Mouse (Mus musculus): Measurements from ENCODE around the gene Tmcc1. TPM values are rescaled to one million over a fixed set of nuclear protein-coding genes. Genes with fewer than 3 reads are reported as not detected.
A peak's percentile ranks its signal among the peaks of the same experiment; 100 is the strongest.
"Not testable (repeated sequence)": the region's sequence is repeated elsewhere in the genome, so short reads cannot be mapped to it uniquely, and the experiment has no call there.

Tmcc1 gene
- total RNA-seq, 2 experiments from 2014 or later, result 9.1 to 9.8 TPM

DNA sequence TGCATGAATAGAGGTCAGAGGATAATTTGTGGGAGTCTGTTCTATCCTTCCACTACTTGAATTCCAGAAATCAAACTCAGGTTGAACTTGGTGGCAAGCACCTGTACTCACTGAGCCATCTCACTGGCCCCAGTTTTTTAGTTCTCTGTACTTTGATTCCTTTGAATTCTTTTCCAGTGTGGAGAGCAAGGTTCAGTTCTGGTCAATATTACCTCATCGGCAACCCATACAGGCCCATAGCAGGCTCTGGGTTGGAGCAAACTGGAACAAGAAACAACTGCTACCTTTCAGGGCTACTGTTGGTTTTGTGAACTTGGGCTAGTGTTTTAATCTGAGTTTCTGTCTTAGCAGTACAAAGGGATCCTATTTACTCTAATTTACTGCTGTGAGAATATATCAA is 107.2 kb downstream of the Tmcc1 start:
- ATAC-seq (replicated peaks; ENCODE audit: low FRiP score, low TSS enrichment, poor library complexity, severe bottlenecking), result no peak

DNA sequence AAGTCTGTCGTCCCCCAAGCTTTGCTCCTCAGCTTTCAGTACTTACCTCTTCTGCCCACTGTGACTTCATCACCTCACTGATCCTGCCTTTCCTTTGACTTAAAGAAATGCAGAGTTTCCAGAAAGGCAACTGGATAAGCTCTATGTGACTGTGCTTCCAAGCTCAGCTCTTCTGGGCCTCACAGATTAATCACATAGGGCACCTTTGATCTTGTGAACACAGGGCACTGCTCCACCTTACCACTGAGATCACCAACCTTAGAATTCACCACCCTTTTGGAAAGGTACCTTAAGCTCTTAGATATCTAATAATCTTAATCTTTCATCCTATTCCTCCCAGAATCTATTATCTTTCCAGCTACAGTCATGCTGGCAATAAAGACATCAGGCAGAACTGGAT is 111.0 kb downstream of the Tmcc1 start:
- ATAC-seq (replicated peaks; ENCODE audit: low FRiP score, low TSS enrichment, poor library complexity, severe bottlenecking), result no peak

DNA sequence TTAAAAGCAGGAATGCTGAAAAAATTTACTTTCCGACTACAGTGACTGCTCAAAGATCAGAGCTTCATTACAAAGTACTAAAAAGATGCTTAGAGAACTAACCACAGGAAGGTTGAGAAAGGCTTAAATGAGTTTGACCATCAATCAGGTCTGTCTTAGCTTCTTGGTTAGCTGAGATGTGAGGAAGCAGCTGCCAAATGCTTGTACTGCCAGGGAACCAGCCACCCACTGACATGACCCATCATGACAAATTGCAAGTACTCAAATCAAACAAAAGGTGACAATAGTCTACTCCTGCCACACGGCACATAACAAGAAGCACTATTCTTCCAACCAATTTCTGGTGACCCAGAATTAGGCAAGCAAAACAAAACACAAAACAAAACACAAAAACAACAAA is 111.9 kb downstream of the Tmcc1 start:
- ATAC-seq (replicated peaks; ENCODE audit: low FRiP score, low TSS enrichment, poor library complexity, severe bottlenecking), result no peak

DNA sequence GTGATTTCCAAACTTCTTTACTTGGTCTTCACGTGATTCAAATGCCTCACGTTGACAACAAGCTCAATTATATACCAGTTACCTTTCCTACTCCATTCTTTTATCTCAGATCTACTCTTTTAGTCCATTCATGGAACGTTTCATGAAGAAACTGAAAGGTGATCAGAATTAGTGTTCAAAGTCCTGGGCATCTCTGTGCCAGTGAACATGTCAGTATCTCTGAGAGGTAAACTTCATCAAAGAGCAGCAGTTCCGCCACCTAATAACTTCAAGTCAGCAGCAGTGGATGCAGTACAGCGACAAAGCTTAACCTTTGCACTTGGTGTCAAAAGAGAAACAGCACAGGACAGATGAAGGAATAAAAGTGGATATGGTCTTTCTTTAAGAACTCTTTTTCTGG is 112.5 kb downstream of the Tmcc1 start:
- no peak for ATAC-seq (replicated peaks; ENCODE audit: low FRiP score, low TSS enrichment, poor library complexity, severe bottlenecking)

DNA sequence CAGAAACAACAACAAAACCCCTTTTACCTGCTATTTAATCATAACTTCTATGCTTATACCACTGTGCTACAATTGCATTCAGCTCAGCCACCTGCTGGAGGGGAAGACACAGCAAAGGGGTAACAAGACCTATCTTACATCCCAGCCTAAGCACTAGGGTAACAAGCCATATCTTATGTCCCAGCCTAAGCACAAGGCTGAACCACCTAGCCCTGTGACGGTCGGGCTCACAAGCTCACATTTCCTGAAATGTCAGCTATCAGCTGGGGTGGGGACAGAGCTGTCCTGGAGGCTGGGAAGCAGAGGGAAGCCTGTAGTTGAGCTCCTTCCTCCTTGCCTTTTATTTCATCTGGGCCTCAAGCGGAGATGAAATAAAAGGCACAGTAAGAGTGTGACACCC is 115.7 kb downstream of the Tmcc1 start:
- no peak for ATAC-seq (replicated peaks; ENCODE audit: low FRiP score, low TSS enrichment, poor library complexity, severe bottlenecking)

DNA sequence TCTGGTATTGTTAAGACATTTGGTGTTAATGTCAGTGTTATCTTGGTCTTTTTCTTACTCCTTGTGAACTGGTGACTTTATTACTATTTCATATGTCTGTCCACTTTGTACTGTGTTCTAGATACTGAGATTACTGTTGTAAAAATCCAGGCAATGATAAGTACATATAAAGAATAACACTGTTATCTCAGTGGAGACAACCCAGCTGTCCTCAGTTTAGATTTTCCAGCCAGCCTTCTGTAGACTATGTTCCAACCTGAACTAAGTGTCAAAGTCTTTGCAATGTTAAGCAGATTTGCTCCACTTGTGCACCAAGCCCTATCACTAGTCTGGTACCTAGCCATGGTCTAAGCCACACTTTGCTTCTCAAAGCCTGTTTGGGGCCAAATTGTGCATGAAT is 118.4 kb downstream of the Tmcc1 start:
- ATAC-seq (replicated peaks; ENCODE audit: low FRiP score, low TSS enrichment, poor library complexity, severe bottlenecking), result no peak

DNA sequence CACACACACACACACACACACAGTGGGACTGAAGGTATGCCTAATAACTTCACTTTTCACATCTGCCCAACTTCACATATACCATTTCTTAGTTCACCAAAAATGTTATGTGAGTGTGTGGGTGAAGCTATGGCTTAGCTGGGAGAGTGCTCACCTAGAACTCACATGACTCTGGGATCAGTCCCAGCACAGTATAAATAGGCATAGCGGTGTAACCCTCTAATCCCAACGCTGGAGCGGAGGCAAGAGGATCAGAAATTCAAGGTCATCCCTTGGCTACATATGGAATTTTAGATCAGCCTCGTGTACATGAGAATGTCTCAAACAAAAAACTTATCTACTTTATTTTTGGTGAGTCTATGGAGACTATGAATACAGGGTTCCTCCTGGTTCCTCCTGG is 119.7 kb downstream of the Tmcc1 start:
- ATAC-seq (replicated peaks; ENCODE audit: low FRiP score, low TSS enrichment, poor library complexity, severe bottlenecking), result no peak

DNA sequence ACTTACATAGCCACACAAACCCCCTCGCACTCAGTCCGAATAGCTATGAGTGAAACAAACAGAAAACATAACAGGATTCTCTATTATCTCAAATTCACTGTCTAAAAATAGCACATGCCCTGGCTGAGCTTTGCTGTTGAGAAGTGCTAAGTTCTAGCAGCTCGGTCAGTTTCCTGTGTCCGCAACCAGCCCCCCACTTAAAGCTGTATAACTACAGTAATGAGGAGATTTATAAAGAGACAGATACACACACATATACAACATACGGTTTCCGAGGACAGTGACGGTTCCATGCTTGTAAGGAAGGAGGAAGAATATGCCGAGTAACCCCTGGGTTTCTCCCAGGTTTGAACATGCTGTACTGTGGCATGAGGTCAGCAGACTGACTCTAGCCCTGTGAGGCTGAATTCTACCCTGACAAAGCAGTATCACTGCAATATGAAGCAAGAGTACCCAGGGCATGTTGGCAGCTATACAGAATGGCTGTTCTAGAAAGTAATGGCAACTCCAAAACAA is 120.5 kb downstream of the Tmcc1 start:
- peak; percentile 47; the same call in 1 of the 2 replicates for ATAC-seq (replicated peaks; ENCODE audit: low FRiP score, low TSS enrichment, poor library complexity, severe bottlenecking)

DNA sequence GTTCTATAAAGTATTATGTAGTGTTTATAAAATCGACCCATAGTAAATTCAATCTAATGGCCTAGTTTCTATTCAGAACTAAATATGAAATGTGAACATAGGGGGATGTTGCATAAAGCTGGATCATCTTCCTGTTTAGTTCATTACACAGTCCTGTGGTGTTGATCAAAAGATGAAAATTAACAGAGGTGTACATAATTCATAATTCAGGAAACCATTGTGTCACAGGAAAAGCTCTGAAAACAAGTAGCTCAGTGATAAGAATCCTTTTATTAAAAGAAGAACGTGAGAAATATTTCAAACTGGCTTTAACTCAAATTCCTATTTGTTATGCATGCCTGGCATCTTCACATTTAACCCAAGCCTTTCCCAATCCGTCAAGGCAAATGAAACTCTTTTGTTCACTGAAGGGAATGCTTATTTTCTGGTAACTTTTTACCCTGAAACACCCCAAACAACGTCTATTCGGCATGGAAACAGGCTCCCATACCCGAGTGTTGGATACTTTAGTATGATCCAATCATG is 121.0 kb downstream of the Tmcc1 start:
- ATAC-seq (replicated peaks; ENCODE audit: low FRiP score, low TSS enrichment, poor library complexity, severe bottlenecking), result no peak

DNA sequence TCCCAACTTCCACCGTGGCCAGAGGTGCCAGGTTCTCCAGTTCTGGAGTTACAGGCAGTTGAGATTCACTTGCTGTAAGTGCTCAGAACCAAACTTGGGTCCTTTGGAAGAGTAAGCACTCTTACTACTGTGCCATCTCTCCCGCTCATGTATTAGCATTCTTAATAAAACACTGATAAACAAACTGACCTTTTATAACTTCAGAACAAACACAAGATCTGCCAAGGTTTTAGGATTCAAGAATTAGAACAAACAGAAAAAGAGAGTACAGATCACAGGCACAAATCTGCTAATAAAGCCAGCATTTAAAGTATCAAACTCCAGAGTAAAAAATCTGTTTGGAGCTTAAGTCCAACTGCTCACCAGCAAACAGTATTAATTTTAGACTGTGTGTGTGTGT is 121.5 kb downstream of the Tmcc1 start:
- ATAC-seq (replicated peaks; ENCODE audit: low FRiP score, low TSS enrichment, poor library complexity, severe bottlenecking), result no peak

DNA sequence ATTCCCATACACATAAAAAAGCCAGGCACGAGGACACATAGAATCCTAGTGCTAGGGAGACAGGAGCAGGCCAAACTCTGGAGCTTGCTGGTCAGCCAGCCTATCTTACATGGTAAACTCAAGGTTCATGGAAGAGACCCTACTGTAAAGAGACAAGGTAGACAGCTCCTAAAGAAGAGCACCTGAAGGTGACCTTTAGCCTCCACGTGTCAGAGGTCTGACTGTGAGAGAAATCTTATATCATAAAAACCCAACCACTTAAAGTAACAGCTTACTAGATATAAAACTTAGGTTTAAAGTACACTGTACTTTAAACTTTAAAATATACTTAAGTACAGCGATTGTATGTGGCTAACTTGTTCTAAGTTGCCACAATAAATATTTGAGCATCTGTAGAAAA is 122.7 kb downstream of the Tmcc1 start:
- no peak for ATAC-seq (replicated peaks; ENCODE audit: low FRiP score, low TSS enrichment, poor library complexity, severe bottlenecking)

DNA sequence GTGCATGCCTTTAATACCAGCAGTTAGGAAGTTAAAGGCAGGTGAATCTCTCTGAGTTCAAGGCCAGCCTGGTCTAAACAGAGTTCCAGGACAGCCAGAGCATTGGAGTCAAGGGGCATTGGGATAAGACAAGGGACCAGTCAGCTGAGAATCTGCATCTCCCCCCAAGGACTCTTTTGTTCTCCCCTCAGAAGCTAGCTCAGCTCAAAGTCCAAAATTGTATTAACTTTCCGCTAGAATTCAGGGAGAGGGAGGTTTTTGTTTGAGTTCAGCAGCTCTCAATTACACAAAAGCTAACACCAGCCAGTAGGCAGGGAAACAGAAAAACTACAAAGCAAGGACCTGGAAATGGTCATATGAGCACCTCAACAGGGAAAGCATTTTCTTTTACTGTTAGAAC is 129.8 kb downstream of the Tmcc1 start:
- ATAC-seq (replicated peaks; ENCODE audit: low FRiP score, low TSS enrichment, poor library complexity, severe bottlenecking), result no peak

DNA sequence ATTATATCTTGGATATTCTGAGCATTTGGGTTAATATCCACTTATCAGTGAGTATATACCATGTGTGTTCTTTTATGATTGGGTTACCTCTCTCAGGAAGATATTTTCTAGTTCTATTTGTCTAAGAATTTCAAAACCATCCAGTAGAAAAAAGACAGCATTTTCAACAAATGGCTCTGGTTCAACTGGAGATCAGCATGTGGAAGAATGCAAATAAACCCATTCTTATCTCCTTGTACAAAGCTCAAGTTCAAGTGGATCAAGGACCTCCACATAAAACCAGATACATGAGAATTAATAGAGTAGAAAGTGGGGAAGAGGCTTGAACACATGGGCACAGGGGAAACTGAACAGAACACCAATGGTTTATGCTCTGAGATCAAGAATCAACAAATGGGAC is 133.7 kb downstream of the Tmcc1 start:
- not testable (repeated sequence) for ATAC-seq (replicated peaks; ENCODE audit: low FRiP score, low TSS enrichment, poor library complexity, severe bottlenecking)

DNA sequence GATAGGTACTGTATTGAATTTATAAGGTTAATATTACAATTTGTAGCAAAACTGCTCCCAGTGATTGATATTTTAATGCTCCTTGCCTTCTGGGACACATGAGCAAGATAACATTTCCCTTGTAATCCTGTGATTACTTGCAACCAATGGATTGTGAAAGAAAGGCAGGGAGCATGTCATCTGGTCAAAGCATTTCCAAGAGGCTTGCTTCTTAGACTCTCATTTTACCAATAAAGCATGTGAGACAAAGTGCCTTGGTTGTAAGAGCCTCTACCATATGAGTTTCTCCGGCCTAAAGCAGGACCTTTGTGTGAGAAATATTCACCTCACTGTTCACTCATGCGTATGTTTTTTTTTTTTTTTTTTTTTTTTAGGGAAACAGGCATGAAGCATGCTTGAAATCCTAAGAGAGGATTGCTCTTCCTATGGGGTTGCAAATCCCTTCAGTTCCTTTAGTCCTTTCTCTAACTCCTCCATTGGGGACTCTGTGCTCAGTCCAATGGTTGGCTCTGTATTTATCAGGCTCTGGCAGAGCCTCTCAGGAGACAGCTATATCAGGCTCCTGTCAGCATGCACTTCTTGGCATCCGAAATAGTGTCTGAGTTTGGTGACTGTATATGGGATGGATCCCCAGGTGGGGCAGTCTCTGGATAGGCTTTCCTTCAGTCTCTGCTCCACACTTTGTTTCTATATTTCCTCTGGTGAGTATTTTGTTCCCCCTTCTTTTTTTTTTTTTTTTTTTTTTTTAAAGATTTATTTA is 134.6 kb downstream of the Tmcc1 start:
- no peak for ATAC-seq (replicated peaks; ENCODE audit: low FRiP score, low TSS enrichment, poor library complexity, severe bottlenecking)

DNA sequence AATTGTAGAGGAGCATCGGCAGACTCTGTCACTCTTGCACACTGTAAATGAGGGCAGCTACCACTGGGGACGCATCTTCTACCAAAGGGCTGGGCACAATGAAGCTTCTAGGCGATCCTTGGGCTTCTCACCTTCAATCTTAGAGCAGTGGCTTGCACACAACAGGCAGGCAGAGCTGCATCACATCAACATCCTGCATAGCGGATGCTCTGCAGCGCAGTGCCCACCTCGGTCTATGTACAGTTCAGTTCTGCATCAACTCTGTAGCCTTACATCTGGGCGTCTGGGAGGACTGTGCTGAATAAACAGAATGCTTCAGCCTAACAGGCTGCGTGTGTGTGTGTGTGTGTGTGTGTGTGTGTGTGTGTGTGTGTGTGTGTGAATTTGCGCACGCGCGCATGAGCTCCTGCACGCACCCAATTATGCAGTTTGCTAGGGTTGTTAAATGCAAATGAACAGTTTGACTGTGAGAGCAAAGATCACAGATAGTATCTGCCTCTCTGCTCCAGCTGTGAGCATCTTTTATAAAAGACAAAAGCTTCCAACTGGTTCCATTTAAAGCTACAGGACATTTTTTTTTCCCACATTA is 136.5 kb downstream of the Tmcc1 start:
- ATAC-seq (replicated peaks; ENCODE audit: low FRiP score, low TSS enrichment, poor library complexity, severe bottlenecking), result no peak

DNA sequence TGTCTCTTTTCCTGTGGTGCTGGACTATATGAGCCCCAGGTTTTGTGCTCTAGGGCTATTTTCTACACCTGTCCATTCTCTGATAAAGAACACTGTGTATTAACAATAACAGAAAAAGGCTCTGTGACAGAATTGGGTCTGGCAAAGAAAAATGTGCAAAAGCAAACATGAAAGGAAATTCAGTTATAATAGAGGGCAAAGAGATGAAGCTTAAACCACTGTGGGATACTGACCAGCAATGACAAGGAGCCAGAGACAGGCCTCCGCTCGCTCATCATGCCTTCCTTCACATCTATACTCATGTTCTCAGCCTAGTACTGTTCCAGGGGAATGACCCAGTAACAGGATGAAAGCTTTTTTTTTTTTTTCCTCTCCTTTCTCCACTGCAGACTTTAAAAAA is 137.5 kb downstream of the Tmcc1 start:
- no peak for ATAC-seq (replicated peaks; ENCODE audit: low FRiP score, low TSS enrichment, poor library complexity, severe bottlenecking)

DNA sequence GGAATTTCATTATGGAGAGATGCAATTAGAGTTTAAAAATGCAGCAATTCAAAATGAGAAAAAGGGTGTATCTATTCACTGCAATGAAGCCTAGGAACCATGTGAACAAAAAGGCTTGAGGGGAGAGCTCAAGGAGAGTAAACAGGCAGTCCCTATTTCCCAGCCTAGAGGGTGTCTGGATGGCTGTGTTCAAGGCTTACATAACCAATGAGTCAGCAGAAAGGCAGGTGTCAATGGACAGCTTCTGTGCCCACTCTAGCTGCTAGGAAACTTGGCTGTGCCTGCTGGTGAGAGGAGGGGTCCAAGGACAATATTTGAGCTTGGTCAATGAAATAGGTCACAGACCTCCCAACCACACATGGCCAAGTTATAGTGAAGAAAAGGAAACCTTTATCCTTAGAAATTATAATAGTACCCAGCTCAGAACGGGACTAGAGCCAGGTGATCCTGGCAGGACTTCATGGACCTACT is 138.2 kb downstream of the Tmcc1 start:
- peak; percentile 63 for ATAC-seq (replicated peaks; ENCODE audit: low FRiP score, low TSS enrichment, poor library complexity, severe bottlenecking)

DNA sequence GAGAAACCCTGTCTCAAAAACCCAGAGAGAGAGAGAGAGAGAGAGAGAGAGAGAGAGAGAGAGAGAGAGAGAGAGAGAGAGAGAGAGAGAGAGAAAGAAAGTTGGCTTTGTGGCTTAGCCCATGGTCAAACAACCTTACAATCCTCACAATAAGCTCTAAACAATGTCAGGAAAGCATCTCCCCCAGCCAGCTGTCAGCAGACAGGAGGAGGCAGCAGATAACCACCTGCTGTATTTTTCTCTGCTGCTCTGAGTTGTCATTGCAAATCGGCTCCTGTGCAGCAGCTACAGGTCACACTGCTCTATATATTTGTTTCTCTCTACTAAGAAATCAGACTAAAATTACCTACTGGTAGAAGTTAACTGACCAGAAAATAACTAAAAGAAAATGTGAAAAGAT is 145.4 kb downstream of the Tmcc1 start:
- peak; percentile 93 for ATAC-seq (replicated peaks; ENCODE audit: low FRiP score, low TSS enrichment, poor library complexity, severe bottlenecking)

DNA sequence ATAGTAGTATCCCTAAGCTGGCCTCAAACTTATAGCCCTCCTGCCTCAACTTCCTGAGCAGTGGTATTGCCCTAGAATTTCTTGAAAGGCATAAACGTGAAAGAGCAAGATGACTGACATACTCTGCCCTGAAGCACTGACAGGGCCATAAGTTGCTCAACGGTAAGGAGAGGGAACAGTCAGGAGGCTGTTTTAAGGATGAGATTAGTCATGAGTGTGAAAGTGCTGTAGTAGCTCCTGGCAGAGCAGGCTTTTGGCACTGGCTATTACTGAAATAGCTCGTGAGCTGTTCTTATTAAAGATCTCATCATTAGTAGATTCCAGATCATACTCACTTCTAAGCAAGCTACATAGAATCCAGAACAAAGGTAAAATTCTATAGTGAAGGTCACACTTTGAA is 145.9 kb downstream of the Tmcc1 start:
- no peak for ATAC-seq (replicated peaks; ENCODE audit: low FRiP score, low TSS enrichment, poor library complexity, severe bottlenecking)

DNA sequence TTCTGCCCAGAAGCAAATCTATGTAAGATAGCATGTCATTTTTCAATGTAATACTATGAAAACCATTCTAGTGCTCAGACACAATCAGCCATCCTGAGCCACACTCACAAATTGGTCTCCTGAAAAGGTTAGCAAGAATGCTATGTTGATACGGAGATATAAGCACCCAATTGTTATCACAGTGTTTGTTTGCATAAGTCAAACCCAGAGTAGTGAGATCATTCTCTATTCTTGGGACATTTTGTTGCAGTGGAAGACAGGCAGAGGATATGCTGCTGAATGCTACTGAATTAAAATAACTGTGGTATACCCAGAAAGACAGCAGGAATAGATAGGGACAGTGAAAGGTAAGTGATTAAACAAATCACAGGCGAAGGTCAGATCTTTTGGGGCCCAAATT is 149.2 kb downstream of the Tmcc1 start:
- no peak for ATAC-seq (replicated peaks; ENCODE audit: low FRiP score, low TSS enrichment, poor library complexity, severe bottlenecking)

DNA sequence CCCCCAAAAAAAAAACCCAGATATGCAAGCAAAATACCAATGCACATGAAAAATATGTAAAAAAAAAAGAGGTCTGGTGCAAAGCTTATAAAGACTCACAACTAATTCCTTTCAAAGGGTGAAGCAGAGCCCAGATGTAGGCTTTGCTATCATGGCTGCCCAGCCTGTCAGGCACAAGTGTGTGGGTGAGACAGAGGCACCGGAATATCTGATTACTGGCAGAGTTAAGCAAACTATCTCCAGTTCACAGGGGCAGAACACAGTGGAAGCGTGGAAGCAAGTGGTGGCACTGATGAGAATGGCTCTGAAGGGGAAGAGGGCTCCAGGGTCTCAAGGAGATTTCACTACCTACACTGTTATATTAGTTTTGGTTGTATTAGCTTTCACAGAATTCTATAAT is 155.1 kb downstream of the Tmcc1 start:
- ATAC-seq (replicated peaks; ENCODE audit: low FRiP score, low TSS enrichment, poor library complexity, severe bottlenecking), result peak; percentile 94
